Mouse (Mus musculus) small intestine, adult 2 months (tissue): Measurements from ENCODE around the gene Polr2l.

Experiments
- CTCF ChIP-seq: fragments of 200-500 bp; IDR thresholded peaks from 2 replicates; pipeline ENCODE4 v1.5.1; 2012; ENCODE audit warnings: low read depth, mild to moderate bottlenecking, control low read depth, inconsistent platforms, low read length, moderate library complexity, mixed read lengths; ENCODE audit not compliant: insufficient replicate concordance, insufficient read length; ENCODE audit errors: extremely low read depth
- POLR2A ChIP-seq: fragments of 200-500 bp; IDR thresholded peaks from 2 replicates; pipeline ENCODE4 v1.6.1; 2012; ENCODE audit warnings: low read depth, mild to moderate bottlenecking, control low read depth, inconsistent platforms, low read length, moderate library complexity

DNA sequence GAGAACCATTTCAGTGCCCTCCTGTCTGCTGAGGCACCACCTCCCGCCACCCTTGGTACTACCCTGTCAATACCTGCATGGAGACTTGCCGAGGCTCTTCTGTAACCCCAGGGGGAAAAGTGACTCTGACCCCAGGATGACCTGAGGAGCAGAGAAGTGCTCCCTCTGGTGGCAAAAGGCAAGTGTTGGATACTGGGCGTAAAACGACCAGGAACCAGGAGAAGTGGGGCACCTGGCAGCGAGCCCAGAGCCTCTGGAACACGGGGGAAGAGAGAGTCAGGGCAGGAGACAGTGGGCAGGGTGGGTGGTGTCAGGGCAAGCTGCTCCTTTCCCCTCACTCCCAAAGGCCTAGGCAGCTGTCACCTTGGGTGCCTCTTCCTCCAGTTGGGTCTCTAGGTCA is 34.3 kb downstream of the Polr2l start:
- TF ChIP-seq POLR2A (no peak), CTCF (peak; percentile 90; the same call in 1 of the 2 replicates)
